Mouse (Mus musculus) adrenal gland, postnatal 0 days (tissue): ENCODE measurements around the gene Nkx1-1. TPM values are rescaled to one million over a fixed set of nuclear protein-coding genes. Genes with fewer than 3 reads are reported as not detected.

Source experiments
- polyA plus RNA-seq: library from polyadenylated mRNA; unstranded; fragments of >200 nt; fragmentation: Nextera tagmentation; extraction: Ambion mirVana; gene quantifications from 2 replicates; pipeline ENCODE4 v1.2.1, GENCODE M21; 2015

Gene Nkx1-1
- not detected in 2 replicates for polyA plus RNA-seq

GRCm38 (mm10) chr5:33433201-33434138 lies at the start of gene Nkx1-1:
Nkx1-1 (minus strand) TSS chr5:33433976.

Other genes starting within 250 kb of the Nkx1-1 start
- gene Spon2, start 215.5 kb downstream of the Nkx1-1 start, polyA plus RNA-seq, result 16.2 and 33.4 TPM in 2 replicates
- 169 and 194 TPM in 2 replicates for gene Ctbp1, start 159.0 kb downstream of the Nkx1-1 start, polyA plus RNA-seq
- gene Maea, start 98.5 kb downstream of the Nkx1-1 start, polyA plus RNA-seq, result 75.3 and 108 TPM in 2 replicates
- 4.7 and 6.3 TPM in 2 replicates for gene Uvssa, start 55.4 kb downstream of the Nkx1-1 start, polyA plus RNA-seq
- 27.6 and 39.5 TPM in 2 replicates for gene Fam53a, start 195.7 kb upstream of the Nkx1-1 start, polyA plus RNA-seq
- 0.10 TPM in 1 of 2 replicates, not detected in the other for gene Gm9903, start 195.9 kb upstream of the Nkx1-1 start, polyA plus RNA-seq
- 103 and 126 TPM in 2 replicates for gene Slbp, start 218.6 kb upstream of the Nkx1-1 start, polyA plus RNA-seq
- gene Tacc3, start 224.2 kb upstream of the Nkx1-1 start, polyA plus RNA-seq, result 36.4 and 48.3 TPM in 2 replicates
- 18.9 and 23.8 TPM in 2 replicates for gene Tmem129, start 224.4 kb upstream of the Nkx1-1 start, polyA plus RNA-seq